Mouse (Mus musculus): ENCODE measurements around the gene Cbfb.

DNA sequence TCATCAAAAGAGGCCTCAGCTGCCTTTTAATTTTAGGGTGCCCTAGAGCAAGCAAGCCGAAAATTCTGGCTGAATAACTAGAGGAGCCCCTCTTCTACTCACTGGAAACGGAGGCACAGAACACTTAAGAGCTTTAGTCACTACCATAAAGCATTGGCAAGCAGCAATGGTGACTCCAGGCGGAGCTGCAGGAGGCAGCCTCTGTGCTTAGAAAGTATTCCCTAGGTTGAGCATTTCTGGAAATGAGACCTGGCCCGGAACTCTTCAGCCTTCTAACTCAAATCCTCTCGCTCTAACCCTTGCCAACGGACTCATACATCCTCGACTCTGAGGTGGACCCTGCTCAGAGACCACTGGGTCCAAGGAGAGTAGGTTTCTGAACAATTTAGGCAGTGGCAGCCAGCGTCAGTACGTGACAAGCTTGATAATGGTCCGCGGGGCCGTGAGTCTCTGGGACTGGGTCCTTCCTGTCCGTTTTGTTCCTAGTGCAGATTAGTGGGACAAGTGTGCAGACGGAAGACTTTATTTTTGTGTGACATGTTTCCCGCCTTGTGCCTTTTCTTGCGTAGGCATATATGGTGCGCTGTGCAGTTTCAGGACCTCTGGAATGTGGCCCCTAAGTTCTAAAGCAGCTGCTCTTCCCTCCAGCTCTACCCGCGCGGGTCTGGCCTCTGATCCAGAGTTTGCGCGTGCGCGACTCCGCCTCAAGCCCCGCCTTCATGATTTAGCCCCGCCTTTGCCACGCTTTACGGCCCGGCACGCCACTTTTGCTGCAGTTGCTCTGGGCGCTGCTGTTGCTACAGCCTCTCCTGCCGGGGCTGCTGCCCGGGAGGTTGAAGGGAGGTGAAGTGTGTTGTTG is 54.2 kb downstream of the Cbfb start, which contains the start of gene D230025D16Rik:
- no peak for TF ChIP-seq CTCF (IDR thresholded peaks at IDR 0.05 in 2 of 3, conservative IDR thresholded peaks at IDR 0.05 in 1 of 3; ENCODE audit: control insufficient read depth in 1 of 3, insufficient read depth in 1 of 3, low read depth in 2 of 3, low read length in 3 of 3, poor library complexity in 1 of 3, severe bottlenecking in 1 of 3)
- peak; percentile 70; the same call in 1 of the 2 replicates for TF ChIP-seq MAX (IDR thresholded peaks at IDR 0.05; ENCODE audit: low read length)
- peak; percentile 88; the same call in 1 of the 2 replicates for TF ChIP-seq TCF12 (IDR thresholded peaks at IDR 0.05; ENCODE audit: low read depth, low read length)
- peak; percentile 86 for TF ChIP-seq SIN3A (IDR thresholded peaks at IDR 0.05; ENCODE audit: low read length)
- TF ChIP-seq POLR2A (IDR thresholded peaks at IDR 0.05; ENCODE audit: control insufficient read depth in 1 of 2, insufficient read depth in 1 of 2, low read depth in 1 of 2, low read length in 2 of 2, poor library complexity in 1 of 2), result peak; percentile 96 to 100
- TF ChIP-seq ZC3H11A (IDR thresholded peaks at IDR 0.05; ENCODE audit: low read depth, low read length), result no peak
- TF ChIP-seq BHLHE40 (IDR thresholded peaks at IDR 0.05; ENCODE audit: borderline replicate concordance, low read depth, low read length), result no peak
- TF ChIP-seq NELFE (IDR thresholded peaks at IDR 0.05; ENCODE audit: low read depth, low read length), result peak; percentile 99
- TF ChIP-seq HCFC1 (IDR thresholded peaks at IDR 0.05; ENCODE audit: low read depth, low read length), result peak; percentile 94

All from MEL (cell line).